Mouse (Mus musculus) kidney, adult 2 months (tissue): ENCODE results near the gene Slc35e3.

Source experiments
- CTCF ChIP-seq: fragments of 200-500 bp; conservative IDR thresholded peaks from 2 replicates; pipeline ENCODE4 v1.5.1; 2011; ENCODE audit warnings: low read depth, mild to moderate bottlenecking, control low read depth, low read length, moderate library complexity, mixed read lengths; ENCODE audit not compliant: insufficient read depth, insufficient read length
- POLR2A ChIP-seq: fragments of 200-500 bp; IDR thresholded peaks from one replicate; pipeline ENCODE4 v1.6.1; 2011; ENCODE audit warnings: low read depth, low read length, control low read depth

DNA sequence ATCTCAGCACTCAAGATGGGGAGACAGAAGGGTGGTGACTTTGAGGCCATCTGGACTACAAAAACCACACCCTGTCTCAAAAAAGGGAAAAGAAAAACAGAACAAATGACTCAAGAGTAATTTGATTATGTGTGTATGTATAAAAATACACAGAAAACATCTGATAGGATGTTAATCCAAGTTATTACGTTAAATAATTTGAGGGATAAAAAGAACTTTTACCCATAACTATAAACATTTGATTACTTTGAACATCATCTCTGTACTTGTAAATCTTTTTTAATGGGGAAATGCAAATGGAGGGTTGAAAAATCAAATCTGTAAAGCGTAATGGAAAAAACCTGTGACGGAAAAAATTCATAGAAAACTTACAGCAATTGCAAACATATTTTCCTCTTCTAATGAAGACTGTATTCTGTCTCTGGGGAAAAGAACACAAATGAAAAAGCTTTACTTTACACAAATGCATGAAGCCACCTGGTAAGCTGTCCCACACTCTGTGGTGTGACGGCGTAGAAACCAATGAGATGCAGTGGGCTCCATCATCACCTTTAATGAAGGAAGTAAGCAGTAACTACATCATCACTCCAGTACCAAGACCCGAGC is 34.2 kb upstream of the Slc35e3 start:
- no peak for TF ChIP-seq POLR2A
- no peak for TF ChIP-seq CTCF
